Mouse (Mus musculus): ENCODE measurements at regions not wholly inside any gene's neighbourhood (a gene's known extent, or its start where the extent isn't known, plus 50 kb on each side); places are given as distances from the start of the nearest gene placed in this dataset.

GRCm38 (mm10) chr16:74739194-74740135, 327.8 kb upstream of the Robo2 start:
- DNase-seq = peak; percentile 9

- DNase-seq = no peak
These were observed 321.5 kb upstream of the Robo2 start for GRCm38 (mm10) chr16:74732940-74733776.

GRCm38 (mm10) chr16:74730169-74730794, 318.7 kb upstream of the Robo2 start:
- no peak for DNase-seq

GRCm38 (mm10) chr16:74723217-74723616, 311.6 kb upstream of the Robo2 start:
- DNase-seq = no peak

- DNase-seq = no peak
These were observed 306.5 kb upstream of the Robo2 start for GRCm38 (mm10) chr16:74718154-74718553.

- DNase-seq = no peak
These were observed 306.0 kb upstream of the Robo2 start for GRCm38 (mm10) chr16:74717622-74718021.

GRCm38 (mm10) chr16:74714950-74715349, 303.3 kb upstream of the Robo2 start:
- no peak for DNase-seq

- DNase-seq = no peak
These were observed 300.9 kb upstream of the Robo2 start for GRCm38 (mm10) chr16:74712515-74712914.

GRCm38 (mm10) chr16:74702067-74702466, 290.4 kb upstream of the Robo2 start:
- DNase-seq = no peak

- peak; percentile 5 to 8 for DNase-seq
These were observed 271.7 kb upstream of the Robo2 start for GRCm38 (mm10) chr16:74683371-74683770.

GRCm38 (mm10) chr16:74675586-74675985, 264.0 kb upstream of the Robo2 start:
- no peak for DNase-seq

GRCm38 (mm10) chr16:74671466-74671865, 259.8 kb upstream of the Robo2 start:
- DNase-seq = no peak

- DNase-seq = no peak
These were observed 252.7 kb upstream of the Robo2 start for GRCm38 (mm10) chr16:74664337-74664736.

GRCm38 (mm10) chr16:74651244-74651643, 239.6 kb upstream of the Robo2 start:
- no peak for DNase-seq

- DNase-seq = no peak
These were observed 237.6 kb upstream of the Robo2 start for GRCm38 (mm10) chr16:74649207-74649606.

GRCm38 (mm10) chr16:74648384-74648783, 236.8 kb upstream of the Robo2 start:
- DNase-seq = peak; percentile 22 to 39

GRCm38 (mm10) chr16:74644750-74645366, 233.2 kb upstream of the Robo2 start:
- DNase-seq = no peak

- no peak for DNase-seq
These were observed 228.2 kb upstream of the Robo2 start for GRCm38 (mm10) chr16:74639805-74640204.

GRCm38 (mm10) chr16:74637638-74638037, 226.0 kb upstream of the Robo2 start:
- no peak for DNase-seq

- DNase-seq = no peak
These were observed 214.2 kb upstream of the Robo2 start for GRCm38 (mm10) chr16:74625783-74626182.

GRCm38 (mm10) chr16:74612072-74612471, 200.4 kb upstream of the Robo2 start:
- no peak for DNase-seq

- no peak for DNase-seq
These were observed 197.9 kb upstream of the Robo2 start for GRCm38 (mm10) chr16:74609564-74609963.

- DNase-seq = peak in 1 of 2 experiments; percentile 16
These were observed 186.7 kb upstream of the Robo2 start for GRCm38 (mm10) chr16:74598361-74598760.
